Mouse (Mus musculus) embryonic fibroblast, embryonic 13.5 days (primary cell): ENCODE measurements at regions not wholly inside any gene's neighbourhood (a gene's known extent, or its start where the extent isn't known, plus 50 kb on each side); places are given as distances from the start of the nearest gene placed in this dataset.

Experiments
- CTCF ChIP-seq: IDR thresholded peaks from 2 replicates; pipeline ENCODE4 v1.5.1; 2011; ENCODE audit warnings: mild to moderate bottlenecking, control low read depth, low read length, moderate library complexity, borderline replicate concordance; ENCODE audit not compliant: insufficient read depth
- POLR2A ChIP-seq: IDR thresholded peaks from 2 replicates; pipeline ENCODE4 v1.6.1; 2011; ENCODE audit warnings: low read depth, mild to moderate bottlenecking, control low read depth, low read length, moderate library complexity

GRCm38 (mm10) chr6:99938949-99939348 is 212.8 kb upstream of the Prok2 start:
- TF ChIP-seq CTCF = no peak
- TF ChIP-seq POLR2A = no peak
